Mouse (Mus musculus) fibroblast of lung, adult 2 months (primary cell): Measurements from ENCODE around the gene Maged1.
"Not testable (repeated sequence)": the region's sequence is repeated elsewhere in the genome, so short reads cannot be mapped to it uniquely, and the experiment has no call there.

ENCODE experiments used
- DNase-seq: peaks from one replicate; pipeline ENCODE4 v3.0.0-alpha.2; 2011; ENCODE audit warnings: low read depth

The Maged1 gene

GRCm38 (mm10) chrX:94541918-94542355 lies at the start of gene Maged1:
Gene Maged1 (minus strand): TSS chrX:94542143.
- DNase-seq: peak; percentile 83

DNA sequence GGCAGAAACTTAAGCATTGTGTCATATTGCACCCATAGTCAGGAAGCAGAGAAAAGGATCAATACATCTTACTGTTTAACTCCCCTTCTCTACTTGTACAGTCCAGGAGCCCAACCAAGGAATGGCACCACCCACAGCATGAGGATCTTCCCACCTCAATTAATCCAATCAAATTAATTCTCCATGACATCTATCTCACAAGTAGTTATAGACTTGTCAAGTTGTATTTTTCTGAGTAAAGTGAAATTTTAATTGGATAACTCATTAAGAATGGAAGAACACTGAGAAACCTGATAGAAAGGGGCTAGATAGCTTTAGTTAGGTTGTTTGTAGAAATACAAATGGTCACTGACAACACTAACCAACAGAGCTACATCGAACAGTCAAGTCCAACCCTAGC lies 38.3 kb upstream of the Maged1 start:
- no peak for DNase-seq

- DNase-seq: no peak
These were observed 22.8 kb upstream of the Maged1 start for GRCm38 (mm10) chrX:94564694-94565093.

DNA sequence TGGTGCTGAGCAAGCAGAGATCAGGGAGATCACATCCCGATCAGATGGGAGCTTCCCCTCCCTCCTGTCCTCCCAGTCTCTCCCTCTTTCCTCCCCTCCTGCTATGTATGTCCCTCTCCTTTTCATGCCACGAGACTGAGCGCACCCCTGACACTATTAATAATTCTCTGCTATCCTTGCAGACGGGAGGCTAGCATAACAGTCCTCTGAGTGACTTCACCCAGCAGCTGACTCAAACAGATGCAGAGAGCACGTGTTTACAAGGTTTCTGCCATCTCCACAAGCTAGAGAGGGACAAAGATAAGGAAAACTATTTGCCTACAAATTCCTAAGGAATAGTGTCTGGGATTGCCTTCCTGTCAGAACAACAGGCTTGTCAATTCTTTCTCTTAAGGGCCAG lies 20.4 kb upstream of the Maged1 start:
- DNase-seq: no peak

- DNase-seq: no peak
These were observed 6.3 kb upstream of the Maged1 start for GRCm38 (mm10) chrX:94548227-94548626.

- DNase-seq: no peak
These were observed 4.0 kb upstream of the Maged1 start for GRCm38 (mm10) chrX:94545941-94546340.

GRCm38 (mm10) chrX:94544923-94545322 lies 3.0 kb upstream of the Maged1 start:
- DNase-seq: no peak

- DNase-seq: no peak
These were observed 593 bp upstream of the Maged1 start for GRCm38 (mm10) chrX:94542536-94542935.

- no peak for DNase-seq
These were observed 737 bp downstream of the Maged1 start for GRCm38 (mm10) chrX:94541206-94541605.

DNA sequence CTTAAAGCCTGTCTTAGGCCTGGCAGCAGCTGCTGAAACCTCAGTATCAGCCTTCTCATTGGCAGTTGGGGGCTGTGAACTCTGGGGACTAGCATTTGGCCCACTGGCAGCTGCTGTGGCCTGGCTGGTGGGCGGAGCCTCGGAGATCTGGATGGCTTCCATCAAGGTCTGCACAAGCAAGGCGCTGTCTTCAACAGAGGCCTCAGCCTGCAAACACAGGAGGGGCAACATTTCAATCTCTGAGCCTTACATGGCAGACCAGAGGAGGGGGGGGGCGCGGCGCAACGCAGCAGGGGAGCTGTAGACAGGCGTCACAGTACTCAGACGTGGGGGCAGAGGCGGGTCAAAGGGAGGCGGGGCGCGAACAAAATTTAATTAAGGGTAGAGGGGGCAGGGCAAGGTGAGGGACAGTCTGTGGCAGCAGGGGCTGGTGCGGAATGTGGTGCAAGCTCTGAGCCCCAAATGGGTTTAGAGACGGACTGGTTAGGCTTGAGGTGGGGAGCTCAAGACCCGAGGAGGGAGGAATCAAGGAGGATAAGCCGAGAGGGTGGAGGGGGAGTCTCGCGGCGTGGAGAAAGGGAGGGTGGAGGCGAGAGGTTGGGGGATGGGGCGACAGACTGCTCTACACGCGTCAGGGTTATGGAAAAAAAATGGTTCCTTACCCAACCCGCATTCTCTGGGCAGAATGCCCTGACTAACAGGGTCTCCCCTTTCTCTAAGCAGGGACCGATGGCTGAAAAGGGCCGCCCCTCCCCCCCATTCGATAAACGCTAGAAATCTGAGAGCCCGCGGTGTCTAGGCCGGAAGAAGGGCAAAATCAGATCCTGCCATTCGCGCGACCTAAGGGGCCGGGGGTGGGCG lies 1.4 kb downstream of the Maged1 start:
- peak; percentile 38 for DNase-seq

GRCm38 (mm10) chrX:94534346-94534745 lies 7.6 kb downstream of the Maged1 start:
- no peak for DNase-seq

DNA sequence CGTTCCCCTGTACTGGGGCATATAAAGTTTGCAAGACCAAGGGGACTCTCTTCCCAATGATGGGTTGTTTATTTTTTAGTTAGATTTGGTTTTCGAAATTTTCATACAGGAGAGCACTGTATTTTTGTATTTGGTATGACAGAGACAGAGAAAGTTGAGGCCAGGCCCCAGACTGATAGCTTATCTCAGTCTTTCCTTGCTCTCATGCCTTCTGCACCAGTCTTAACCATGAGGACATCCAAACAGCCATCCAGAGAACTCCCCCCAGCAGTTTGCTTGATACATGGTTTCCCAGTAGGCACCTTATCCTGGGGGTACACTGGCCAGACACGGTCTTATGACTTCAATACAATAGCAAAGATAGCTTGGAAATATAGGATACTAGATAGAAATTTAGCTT lies 11.6 kb downstream of the Maged1 start:
- DNase-seq: no peak

GRCm38 (mm10) chrX:94522166-94522565 lies 19.8 kb downstream of the Maged1 start:
- no peak for DNase-seq

DNA sequence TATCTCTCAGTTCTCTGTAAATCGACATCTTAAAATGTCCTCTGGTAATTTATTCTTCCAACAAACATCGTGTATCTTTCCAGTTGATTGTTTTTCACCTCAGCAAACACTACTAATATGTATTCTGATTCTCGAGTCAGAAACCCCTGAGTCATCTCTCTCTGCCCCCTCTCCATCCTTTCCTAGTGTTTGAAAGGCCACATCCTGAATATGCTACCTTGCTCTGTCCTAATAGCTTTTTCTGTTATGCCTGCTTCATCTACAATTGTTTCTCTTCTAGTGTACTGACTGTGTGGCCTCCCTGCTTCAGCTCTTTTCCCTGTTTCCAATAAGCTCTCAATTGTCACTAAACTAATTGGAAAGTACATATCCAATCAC lies 33.5 kb downstream of the Maged1 start:
- DNase-seq: no peak

DNA sequence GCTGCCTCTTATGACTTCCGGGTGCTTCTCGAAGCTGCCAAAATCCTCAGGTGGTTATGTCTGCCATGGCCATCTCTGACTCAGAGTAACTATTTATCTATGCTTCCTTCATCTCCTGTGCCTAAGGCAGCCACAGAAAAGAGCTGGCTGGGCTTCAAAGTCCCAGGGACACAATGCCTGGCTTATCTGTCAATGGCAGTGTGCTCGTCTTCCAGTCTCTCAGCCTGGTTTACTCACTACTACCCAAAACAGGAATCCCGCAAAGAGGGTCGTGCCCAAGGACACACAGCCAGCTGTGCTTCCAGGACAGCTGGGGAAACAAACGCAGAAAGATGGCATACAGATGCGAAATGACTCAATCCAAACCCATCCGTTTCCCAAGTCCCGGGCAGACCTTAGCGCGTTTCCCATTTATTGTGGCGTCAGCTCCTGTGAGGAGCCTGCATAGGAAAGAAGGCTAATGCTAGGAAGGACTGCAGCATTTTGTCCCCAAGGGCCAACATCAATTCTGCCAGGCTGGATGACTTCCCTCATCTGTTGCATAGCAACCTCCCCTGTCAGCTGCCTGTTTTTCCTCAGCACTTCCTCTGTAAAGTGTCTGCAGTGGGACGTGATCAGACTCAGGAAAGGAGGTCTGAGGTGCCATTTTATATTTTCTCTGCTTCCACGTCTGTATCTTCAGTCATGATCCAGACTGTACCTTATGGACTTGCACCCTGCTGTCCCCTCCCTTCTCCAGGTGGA lies 34.1 kb downstream of the Maged1 start:
- not testable (repeated sequence) for DNase-seq

DNA sequence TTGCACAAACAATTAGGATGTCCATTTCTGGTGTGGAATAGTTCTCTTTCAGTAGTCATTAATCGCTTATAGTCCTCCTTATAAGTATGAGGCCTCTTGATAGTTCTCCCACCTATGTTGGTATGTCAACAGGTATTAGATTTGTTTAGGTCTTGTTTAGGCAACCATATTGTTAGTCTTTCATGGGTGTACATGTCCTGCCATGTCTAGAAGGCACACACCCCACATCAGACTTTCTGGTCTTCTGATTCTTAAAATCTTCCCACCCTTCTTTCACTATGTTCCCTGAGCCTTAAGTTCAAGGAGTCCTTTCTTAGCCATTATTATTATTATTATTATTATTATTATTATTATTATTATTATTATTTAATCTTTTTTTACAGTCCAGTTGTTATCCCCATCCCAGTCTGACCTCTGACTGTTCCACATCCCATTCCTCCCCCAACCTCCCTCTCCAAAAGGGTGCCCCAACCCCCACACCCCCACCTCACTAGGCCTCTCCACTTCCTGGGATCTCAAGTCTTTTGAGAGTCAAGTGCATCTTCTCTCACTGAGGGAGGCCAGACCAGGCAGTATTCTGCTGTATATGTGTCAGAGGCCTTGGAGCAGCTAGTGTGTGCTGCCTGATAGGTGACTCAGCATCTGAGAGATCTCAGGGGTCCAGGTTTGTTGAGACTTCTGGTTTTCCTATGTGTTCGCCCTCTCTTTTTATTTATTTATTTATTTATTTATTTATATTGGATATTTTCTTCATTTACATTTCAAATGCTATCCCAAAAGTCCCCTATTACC lies 55.7 kb downstream of the Maged1 start:
- DNase-seq: no peak
